Mouse (Mus musculus) neural tube, embryonic 10.5 days (tissue): ENCODE measurements around the gene Etv4.

Experiments
- DNase-seq: peaks from one replicate; pipeline ENCODE4 v3.0.0-alpha.2; 2017; ENCODE audit warnings: low spot score; ENCODE audit errors: extremely low spot score

The Etv4 gene

DNA sequence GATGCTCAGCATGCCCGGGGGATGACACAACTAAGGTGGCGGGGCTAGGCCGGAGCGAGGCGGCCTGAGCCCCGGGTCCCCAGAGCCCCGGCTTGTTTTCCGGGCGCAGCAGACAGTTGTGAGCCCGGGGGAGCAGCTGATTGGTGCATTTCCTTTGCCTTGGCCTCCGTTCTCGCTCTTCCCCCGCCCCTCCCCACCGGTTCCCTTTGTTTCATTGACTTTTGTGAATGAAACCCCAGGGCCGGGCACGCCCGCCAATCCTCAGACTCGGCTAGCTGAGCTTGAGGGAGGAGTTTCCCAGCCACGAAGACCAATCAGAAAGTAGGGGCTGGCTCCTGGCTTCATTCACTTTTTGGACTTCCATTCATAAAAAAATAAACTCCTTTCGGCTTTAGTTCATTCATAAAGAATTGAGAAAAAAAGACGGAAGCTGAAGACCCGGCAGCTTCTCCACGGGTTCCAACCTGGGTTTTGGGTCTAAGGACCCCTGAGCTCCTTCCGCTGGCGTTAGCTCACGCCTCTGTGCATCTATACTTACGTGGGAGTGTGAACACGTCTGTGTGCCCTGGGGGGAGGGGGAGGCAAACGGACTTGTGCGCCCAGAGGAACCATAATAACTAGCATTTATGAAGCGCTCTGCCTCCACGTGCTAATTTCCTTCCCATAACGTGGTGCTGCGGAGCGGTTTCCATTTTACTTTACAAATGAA lies at the start of gene Etv4:
Gene Etv4 (minus strand): TSS at position 229 of the 709 bp plus-strand sequence.
- DNase-seq, result peak; percentile 94

- no peak for DNase-seq
Measured at GRCm38 (mm10) chr11:101832001-101832400, 46.8 kb upstream of the Etv4 start.

- DNase-seq, result peak; percentile 24
Measured at GRCm38 (mm10) chr11:101830616-101831015, 45.4 kb upstream of the Etv4 start.

- DNase-seq, result peak; percentile 60
Measured at GRCm38 (mm10) chr11:101830112-101830511, 44.9 kb upstream of the Etv4 start.

- no peak for DNase-seq
Measured at GRCm38 (mm10) chr11:101828718-101829117, 43.5 kb upstream of the Etv4 start.

- no peak for DNase-seq
Measured at GRCm38 (mm10) chr11:101823210-101823609, 38.0 kb upstream of the Etv4 start.

GRCm38 (mm10) chr11:101820899-101821298 lies 35.7 kb upstream of the Etv4 start:
- no peak for DNase-seq

DNA sequence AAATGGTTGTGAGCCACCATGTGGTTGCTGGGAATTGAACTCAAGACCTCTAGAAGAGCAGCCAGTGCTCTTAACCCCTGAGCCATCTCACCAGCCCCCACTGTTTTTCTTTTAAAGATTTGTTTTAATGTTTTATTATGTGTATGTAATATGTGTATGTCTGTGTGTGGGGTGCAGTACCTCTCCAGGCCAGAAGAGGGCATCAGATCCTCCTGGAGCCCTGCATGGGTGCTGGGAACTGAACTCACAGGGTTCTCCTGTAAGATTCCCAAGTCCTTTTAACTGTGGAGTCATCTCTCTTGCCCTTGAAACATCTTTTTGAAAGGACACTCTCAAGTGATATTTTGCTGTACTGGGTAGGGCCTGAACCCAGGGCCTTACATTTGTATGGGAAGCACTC lies 34.7 kb upstream of the Etv4 start:
- no peak for DNase-seq

- DNase-seq, result peak; percentile 79
Measured at GRCm38 (mm10) chr11:101815103-101816085, 30.2 kb upstream of the Etv4 start.

- DNase-seq, result peak; percentile 96
Measured at GRCm38 (mm10) chr11:101814375-101815102, 29.4 kb upstream of the Etv4 start.

DNA sequence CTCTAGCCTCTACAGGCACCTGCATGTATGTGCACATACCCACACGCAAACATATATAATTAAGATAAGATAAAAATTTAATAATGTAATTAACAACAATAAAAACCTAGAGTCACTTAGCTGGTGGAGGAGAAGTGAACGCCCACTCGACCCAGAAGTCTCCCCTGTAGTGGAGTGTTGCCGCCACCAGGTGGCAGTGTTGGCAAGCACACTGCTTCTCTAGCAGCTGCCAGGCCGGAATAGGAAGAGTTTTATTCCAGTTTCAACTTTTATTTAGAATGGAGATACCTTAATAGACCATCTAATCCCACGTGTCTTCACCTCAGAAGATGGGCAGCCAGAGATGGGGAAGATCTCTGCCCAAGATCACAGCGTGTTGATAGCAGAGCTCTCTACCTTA lies 28.1 kb upstream of the Etv4 start:
- DNase-seq, result peak; percentile 84

DNA sequence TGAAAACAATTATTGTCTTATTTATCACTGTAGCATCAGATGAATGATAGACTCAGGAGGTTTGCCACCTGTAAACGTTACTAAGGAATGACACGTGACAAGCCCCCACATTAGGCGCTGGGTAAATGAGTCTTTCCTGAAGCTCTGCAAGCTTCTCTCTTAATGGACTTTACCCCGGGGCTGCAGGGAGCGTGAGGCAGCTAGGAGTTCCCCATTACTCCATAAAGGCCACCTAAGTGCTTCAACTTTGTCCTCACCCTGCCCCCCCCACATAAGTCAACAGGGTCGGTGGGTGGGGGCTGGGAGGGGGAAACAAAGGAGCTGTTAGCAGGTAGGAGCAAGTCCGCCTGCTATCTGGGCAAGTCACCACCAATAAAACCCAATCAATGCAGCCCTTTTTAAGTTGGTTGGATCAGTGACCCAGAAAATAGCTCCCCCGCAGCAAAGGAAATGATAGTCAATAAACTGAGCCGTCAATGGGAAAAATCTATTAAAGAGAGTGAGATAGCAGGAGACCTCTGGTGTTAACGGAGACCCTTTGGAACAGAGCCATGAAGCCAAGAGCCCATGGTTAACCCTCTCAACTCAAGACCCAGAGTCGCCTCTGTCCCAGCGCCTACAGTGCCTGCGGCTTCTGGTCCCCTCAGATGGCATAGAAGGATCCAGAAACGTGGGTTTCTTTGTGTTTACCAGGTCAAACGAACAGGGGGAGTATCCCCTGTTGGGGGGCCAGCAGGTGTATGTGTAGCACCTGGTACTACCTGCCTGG lies 24.1 kb upstream of the Etv4 start:
- no peak for DNase-seq

DNA sequence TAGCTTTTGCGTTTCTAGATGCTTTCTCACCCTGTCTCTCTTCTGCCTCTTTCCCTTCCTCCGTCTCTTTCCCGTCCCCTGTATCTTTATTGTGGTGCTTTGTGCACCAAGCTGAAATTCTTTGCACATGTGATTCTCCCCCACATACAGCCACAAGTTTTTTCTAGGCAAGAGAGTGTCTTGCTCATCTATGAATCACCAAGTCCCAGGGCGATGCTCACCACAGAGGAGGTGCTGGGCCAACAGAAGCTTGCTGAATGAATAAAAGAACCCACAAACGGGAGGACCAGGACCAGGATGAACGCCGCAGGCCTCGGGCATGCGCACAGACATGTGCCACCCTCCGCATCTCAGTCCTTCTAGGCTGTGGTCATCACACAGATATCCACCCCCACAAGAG lies 22.1 kb upstream of the Etv4 start:
- DNase-seq, result no peak

DNA sequence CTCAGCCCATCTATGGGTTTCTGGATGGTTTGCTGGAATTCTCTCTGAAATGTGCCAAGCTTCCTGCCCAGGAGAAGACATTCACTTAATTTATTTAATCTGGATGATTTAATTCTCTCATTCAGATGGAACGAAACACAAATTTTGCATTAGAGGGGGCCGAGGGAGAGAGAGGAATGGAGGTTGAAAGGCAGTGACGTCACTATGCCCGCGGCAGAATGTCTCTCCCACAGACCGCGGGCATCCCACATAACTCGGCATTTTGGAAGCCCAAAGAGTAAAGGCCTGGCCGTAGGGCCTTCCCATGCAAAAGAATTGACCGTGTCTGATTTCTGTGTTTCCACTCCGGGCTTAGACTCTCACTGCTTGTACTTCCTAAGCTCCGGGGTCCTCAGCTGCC lies 21.6 kb upstream of the Etv4 start:
- DNase-seq, result no peak

- DNase-seq, result no peak
Measured at GRCm38 (mm10) chr11:101805113-101805704, 20.0 kb upstream of the Etv4 start.

- DNase-seq, result no peak
Measured at GRCm38 (mm10) chr11:101801386-101801785, 16.2 kb upstream of the Etv4 start.

- DNase-seq, result no peak
Measured at GRCm38 (mm10) chr11:101798083-101798482, 12.9 kb upstream of the Etv4 start.

- DNase-seq, result no peak
Measured at GRCm38 (mm10) chr11:101797355-101797754, 12.2 kb upstream of the Etv4 start.

DNA sequence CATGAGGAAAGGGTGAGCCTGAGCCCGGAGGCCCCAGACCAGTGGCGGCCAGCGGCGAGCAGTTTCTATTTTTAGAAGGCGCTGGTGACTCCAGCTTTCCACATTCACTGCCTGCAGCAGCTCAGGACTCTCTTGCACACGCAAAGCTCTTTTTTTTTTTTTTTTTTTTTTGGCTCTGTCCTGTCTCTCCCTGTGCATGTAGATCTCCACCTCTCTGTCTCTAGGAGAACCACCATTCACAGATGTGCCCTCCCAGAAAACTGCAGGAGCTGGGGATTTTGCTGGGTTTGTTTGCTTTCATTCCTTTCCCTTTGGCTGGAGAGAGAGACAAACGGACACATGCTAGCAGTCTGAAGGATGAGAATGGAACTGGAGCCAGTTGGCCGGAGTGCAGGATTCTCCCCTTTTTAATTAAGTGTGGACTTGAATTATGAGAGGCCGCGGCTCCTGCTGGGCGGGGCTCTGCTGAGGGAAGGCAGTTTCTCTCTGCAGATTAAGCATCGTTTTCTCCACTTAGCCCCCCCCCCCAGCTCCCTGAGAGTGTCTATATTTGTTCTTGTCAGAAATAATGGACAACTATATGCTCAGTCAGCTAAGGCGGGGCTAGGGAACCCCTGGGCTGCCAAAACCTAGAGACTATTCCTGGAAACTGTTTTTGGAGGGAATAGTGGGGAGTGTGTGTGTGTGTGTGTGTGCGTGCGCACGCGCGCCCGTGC lies 5.8 kb upstream of the Etv4 start:
- DNase-seq, result no peak

DNA sequence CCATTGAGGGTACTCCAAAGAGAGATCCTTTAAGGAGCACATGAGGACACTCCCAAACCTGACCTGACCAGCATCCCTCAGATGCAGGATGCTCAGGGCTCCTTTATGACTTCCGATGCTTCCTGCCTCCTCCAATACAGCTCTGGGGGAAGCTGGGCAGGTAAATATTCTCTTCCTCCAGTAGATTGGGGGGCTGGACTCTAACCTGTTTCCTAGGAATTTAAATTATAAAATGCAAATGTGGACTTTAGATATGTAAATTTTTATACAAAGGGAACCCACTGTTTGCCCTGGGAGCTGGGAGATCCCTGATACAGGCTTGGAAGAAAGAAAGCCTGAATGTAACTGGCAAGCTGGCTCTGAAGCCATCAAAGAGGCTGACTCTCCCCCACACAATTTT lies 2.3 kb upstream of the Etv4 start:
- DNase-seq, result no peak
